Mouse (Mus musculus) liver, embryonic 11.5 days (tissue): ENCODE data around the gene Alox5ap. TPM values are rescaled to one million over a fixed set of nuclear protein-coding genes. Genes with fewer than 3 reads are reported as not detected.

Source experiments
- ATAC-seq: fragments of 200-750 bp; cut with Nextera tagmentation; replicated peaks from 2 replicates; pipeline ENCODE4 v1.8.0; 2017; ENCODE audit warnings: moderate number of reproducible peaks, mild to moderate bottlenecking, moderate TSS enrichment, moderate library complexity; ENCODE audit not compliant: low FRiP score
- DNase-seq: peaks from one replicate; pipeline ENCODE4 v3.0.0-alpha.2; 2017; ENCODE audit warnings: low spot score
- H3K27ac ChIP-seq: fragments of 300-500 bp; sonication (generic); 2 replicates; pipeline ENCODE4 v1.5.1; 2014; ENCODE audit warnings: mild to moderate bottlenecking, low read depth, low read length, control low read depth
- H3K27me3 ChIP-seq: fragments of 300-500 bp; sonication (generic); replicated peaks from 2 replicates; pipeline ENCODE4 v1.6.1; 2014; ENCODE audit warnings: low read length, mixed read lengths; ENCODE audit not compliant: control insufficient read depth, insufficient read depth
- H3K36me3 ChIP-seq: fragments of 300-500 bp; sonication (generic); 2 replicates; pipeline ENCODE4 v1.6.1; 2014; ENCODE audit warnings: mild to moderate bottlenecking, low read length, moderate library complexity, mixed read lengths; ENCODE audit not compliant: control insufficient read depth, insufficient read depth
- H3K4me1 ChIP-seq: fragments of 300-500 bp; sonication (generic); replicated peaks from 2 replicates; pipeline ENCODE4 v1.6.1; 2014; ENCODE audit warnings: low read length, mixed read lengths; ENCODE audit not compliant: control insufficient read depth, insufficient read depth
- H3K4me2 ChIP-seq: fragments of 300-500 bp; sonication (generic); 2 replicates; pipeline ENCODE4 v1.6.1; 2014; ENCODE audit warnings: mild to moderate bottlenecking, control low read depth, moderate library complexity
- H3K4me3 ChIP-seq: fragments of 300-500 bp; sonication (generic); 2 replicates; pipeline ENCODE4 v1.5.1; 2014; ENCODE audit warnings: low read depth, low read length, control low read depth
- H3K9ac ChIP-seq: fragments of 300-500 bp; sonication (generic); 2 replicates; pipeline ENCODE4 v1.6.1; 2014; ENCODE audit warnings: low read depth, low read length, control low read depth
- H3K9me3 ChIP-seq: fragments of 300-500 bp; sonication (generic); 2 replicates; pipeline ENCODE4 v1.6.1; 2016; ENCODE audit warnings: low read length, inconsistent platforms, mixed read lengths; ENCODE audit not compliant: control insufficient read depth
- WGBS: fragments of 180-500 bp; shearing (Covaris S2); extraction: QIAGEN DNeasy Blood & Tissue Kit; methylation state at CpG from one replicate; pipeline ENCODE4 v1.1.7; 2014; 5-methylcytosine and 5-hydroxymethylcytosine counted together
- polyA plus RNA-seq: library from polyadenylated mRNA; unstranded; fragments of >200 nt; fragmentation: Nextera tagmentation; extraction: Ambion mirVana; gene quantifications from 2 replicates; pipeline ENCODE4 v1.2.1, GENCODE M21; 2014

Alox5ap gene
- polyA plus RNA-seq, 1 experiment from 2014 or later, result 24.4 TPM

DNA sequence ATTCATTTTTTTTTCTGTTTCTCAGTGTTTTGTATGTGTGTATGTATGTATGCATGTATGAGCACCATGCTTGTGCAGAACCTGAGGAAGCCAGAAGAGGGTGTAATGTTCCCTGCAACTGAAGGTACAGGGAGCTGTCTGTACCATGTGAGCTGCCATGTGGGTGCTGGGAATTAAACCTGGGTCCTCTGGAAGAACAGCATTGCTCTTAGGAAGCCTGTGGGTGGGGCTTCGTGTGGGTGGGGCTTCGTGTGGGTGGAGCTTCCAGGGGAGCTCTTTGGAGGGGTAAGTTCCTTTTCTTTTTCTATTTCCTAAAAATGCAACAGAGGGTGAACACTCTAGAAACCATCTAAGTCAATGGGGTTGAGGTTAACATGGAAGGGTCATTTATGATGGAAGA, 11.1 kb upstream of the Alox5ap start:
- Histone ChIP-seq H3K4me2 (no peak overlapping the region), H3K27me3 (no peaks in the 10 kb centered on the region), H3K27ac (no peak overlapping the region), H3K9ac (no peak overlapping the region), H3K9me3 (no peaks in the 10 kb centered on the region), H3K4me1 (no peaks in the 10 kb centered on the region), H3K4me3 (no peak overlapping the region), H3K36me3 (no peaks in the 10 kb centered on the region)
- DNase-seq, result no peak
- WGBS, result 61% methylated on average over 2 of the region's 2 CpGs
- no peak for ATAC-seq

DNA sequence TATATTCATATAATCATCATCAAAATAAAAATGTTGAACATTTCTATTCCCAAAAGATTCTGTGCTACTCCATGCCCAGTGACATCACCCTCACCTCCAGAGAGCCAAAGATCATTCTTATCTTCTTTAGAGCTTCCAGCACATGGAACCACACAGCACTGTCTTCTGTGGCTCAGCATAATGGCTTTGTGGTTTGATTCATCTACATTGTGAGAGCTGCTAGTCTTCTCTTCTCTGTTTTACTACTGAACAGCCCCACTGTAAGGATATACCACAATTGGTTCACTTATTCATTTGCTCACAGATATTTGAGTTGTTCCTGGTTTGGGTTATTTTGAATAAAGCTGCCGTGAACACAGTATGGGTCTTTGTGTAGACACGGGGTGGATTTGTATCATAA, 9.0 kb upstream of the Alox5ap start:
- DNase-seq (no peak), ATAC-seq (no peak)
- Histone ChIP-seq H3K9ac (no peak overlapping the region), H3K4me2 (no peak overlapping the region), H3K36me3 (no peaks in the 10 kb centered on the region), H3K4me1 (no peaks in the 10 kb centered on the region), H3K9me3 (no peaks in the 10 kb centered on the region), H3K27me3 (no peaks in the 10 kb centered on the region), H3K27ac (no peak overlapping the region), H3K4me3 (no peak overlapping the region)
- 83% methylated on average over 2 of the region's 2 CpGs for WGBS

DNA sequence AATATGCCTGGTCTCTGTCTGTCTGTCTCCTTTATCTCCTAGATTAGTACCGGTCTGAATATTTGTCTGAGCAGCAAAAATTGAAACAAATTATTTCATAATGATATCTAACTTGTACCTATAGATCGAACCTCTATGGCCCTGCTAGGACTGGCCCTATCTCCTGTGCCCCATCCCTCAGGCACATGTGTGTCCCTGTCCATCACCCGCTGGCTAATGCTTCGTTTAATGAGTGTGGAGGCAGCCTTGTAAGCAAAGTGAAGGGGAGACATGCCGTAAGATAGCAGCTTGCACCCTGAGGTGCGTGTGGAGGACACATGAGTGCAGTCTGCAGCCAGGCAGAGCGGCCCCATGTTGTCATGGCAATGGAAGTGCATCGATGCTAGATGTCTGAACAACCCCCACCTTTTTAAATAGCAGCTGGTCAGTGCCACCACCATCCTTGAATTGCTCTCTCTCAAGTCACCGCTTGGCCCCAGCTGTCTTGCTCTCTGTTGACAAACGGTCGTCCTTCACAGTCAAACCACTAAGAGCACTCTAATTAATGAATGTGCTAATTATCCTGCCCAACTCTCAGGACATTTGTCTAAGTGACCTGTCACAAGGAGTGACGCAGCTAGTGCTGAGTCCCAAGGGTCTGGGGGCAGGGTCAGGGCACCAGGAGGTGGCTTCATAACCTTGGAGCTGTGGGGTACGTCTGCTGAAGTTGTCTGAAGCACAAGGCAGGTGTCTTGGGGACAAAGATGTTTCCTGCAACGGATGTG, 6.9 kb upstream of the Alox5ap start:
- Histone ChIP-seq H3K4me3 (no peak overlapping the region), H3K36me3 (no peaks in the 10 kb centered on the region), H3K9me3 (no peaks in the 10 kb centered on the region), H3K27me3 (no peaks in the 10 kb centered on the region), H3K27ac (no peak overlapping the region), H3K9ac (no peak overlapping the region), H3K4me2 (no peak overlapping the region), H3K4me1 (no peaks in the 10 kb centered on the region)
- WGBS, result 67% methylated on average over 14 of the region's 14 CpGs
- ATAC-seq, result no peak
- no peak for DNase-seq

DNA sequence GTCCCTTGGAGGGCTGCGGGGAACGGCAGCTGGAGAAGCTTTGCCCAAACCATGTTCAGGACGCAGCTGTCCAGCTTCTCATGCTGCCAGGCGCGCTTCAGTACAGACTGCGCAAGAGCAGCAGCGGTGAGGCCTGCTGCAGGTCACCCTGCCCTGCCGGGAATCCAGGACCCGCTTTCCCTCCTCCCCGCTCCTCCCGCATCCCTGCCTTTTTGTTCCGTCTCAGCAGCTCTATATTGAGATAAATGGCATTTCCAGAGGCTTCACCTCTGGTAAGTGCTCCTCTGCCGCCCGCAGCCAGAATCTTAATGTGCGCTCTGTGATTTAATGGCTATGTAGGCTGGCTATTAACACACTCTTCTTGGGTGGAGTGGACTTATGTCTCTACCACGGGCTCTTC, 5.5 kb upstream of the Alox5ap start:
- Histone ChIP-seq H3K36me3 (no peaks in the 10 kb centered on the region), H3K4me2 (no peak overlapping the region), H3K9me3 (no peaks in the 10 kb centered on the region), H3K4me3 (no peak overlapping the region), H3K27ac (no peak overlapping the region), H3K4me1 (no peaks in the 10 kb centered on the region), H3K9ac (no peak overlapping the region), H3K27me3 (no peaks in the 10 kb centered on the region)
- WGBS, result 61% methylated on average over 16 of the region's 16 CpGs
- DNase-seq (no peak), ATAC-seq (no peak)

DNA sequence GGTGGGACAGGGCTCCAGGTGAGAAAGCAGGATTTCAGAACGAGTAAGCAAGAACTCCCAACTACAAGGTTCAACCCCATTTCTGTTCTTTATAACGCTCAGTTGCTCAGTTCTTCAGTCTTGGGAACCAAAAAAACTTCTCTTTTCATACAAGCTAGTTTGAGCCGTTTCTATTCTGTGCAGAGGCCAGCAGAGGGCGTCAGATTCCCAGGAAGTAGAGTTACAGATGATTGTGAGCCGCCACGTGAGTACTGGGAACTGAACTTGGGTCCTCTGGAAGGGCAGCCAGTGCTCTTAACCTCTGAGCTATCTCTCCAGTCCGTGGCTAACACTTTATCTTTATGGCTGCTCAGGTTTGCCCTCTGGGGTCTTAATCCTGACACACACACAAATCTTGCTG, 3.1 kb upstream of the Alox5ap start:
- H3K27me3 ChIP-seq, result no peaks in the 10 kb centered on the region
- ATAC-seq, result no peak
- no peak for DNase-seq
- H3K36me3 ChIP-seq, result no peaks in the 10 kb centered on the region
- H3K4me1 ChIP-seq, result no peaks in the 10 kb centered on the region
- no peak overlapping the region for H3K27ac ChIP-seq
- H3K4me3 ChIP-seq, result no peak overlapping the region
- 68% methylated on average over 7 of the region's 7 CpGs for WGBS
- no peaks in the 10 kb centered on the region for H3K9me3 ChIP-seq
- H3K9ac ChIP-seq, result no peak overlapping the region
- H3K4me2 ChIP-seq, result no peak overlapping the region

DNA sequence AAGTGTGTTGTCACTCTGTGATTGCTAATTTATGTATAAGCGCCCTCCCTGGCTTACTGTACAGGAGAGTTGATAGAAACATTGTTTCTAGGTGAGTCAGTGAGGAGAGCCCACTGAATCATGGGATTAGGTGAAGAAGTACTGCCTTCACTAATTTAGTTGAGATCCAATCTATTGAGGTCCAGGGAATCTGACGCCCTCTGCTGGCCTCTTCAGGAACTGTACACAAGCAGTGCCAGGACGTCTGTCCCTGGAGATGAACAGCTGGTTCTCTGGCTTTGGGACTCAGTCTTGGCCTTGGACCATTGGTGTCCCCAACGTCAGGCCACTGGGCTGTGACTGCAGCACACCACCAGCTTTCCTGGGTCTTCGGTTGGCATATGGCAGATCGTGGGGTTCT, 2.7 kb upstream of the Alox5ap start:
- no peak for DNase-seq
- no peak overlapping the region for H3K27ac ChIP-seq

DNA sequence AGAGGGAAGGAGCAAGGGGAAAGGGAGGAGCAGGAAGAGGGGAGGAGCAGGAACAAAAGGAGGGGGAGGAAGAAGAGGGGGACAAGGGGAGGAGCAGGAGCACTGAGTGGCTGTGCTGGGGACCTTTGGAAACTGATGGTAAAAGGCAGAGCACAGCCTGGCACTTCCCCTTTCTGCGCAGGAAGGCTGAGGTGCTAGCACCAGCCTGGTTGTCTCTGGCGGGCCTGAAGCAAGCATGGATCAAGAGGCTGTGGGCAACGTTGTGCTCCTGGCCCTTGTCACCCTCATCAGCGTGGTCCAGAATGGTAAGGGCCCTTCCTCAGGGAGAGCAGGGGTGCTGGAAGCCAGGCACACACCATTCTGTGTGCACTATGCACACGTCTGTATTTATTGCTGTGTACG, 312 bp downstream of the Alox5ap start:
- Histone ChIP-seq H3K9me3 (no peaks in the 10 kb centered on the region), H3K9ac (no peak overlapping the region), H3K4me2 (peak overlapping the region; percentile 40), H3K4me3 (peak overlapping the region; percentile 28; the same call in 1 of the 2 replicates), H3K27ac (no peak overlapping the region), H3K36me3 (no peaks in the 10 kb centered on the region), H3K27me3 (no peaks in the 10 kb centered on the region), H3K4me1 (peaks cover 6% of the 10 kb centered on the region)
- DNase-seq (no peak), ATAC-seq (no peak)
- 35% methylated on average over 5 of the region's 6 CpGs for WGBS

More for the DNA sequence above, 2.7 kb upstream of the Alox5ap start:
- Histone ChIP-seq H3K27me3 (no peaks in the 10 kb centered on the region), H3K4me1 (no peaks in the 10 kb centered on the region), H3K9ac (no peak overlapping the region), H3K4me3 (no peak overlapping the region), H3K9me3 (no peaks in the 10 kb centered on the region), H3K36me3 (no peaks in the 10 kb centered on the region), H3K4me2 (no peak overlapping the region)
- WGBS, result 65% methylated on average over 6 of the region's 6 CpGs
- 0 out of 2 replicates have a peak, but pooled peaks have one; percentile 12 for ATAC-seq

DNA sequence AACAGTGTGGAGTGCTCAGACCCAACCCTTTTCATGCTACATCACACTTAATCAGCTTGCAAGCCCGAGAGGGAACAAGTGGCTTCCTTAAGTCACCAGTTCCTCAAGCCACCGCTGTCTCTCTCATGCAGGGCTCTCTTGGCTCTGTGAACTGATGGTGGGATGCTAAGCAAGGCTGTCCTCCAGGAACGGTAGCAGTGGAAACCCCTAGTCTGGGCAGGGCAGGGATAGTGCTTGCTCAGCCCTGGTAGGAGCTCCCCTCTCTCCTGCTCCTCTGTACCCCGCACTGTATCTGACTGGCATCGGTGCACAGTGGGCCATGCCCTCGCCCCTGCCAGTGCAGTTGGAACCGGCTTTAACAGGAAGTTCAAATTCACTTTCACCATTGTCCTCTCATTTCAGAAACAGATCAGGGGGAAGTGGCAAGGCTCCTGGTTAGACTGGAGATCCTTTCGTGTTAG, 2.2 kb downstream of the Alox5ap start:
- Histone ChIP-seq H3K4me2 (peak overlapping the region; percentile 1), H3K9ac (no peak overlapping the region), H3K27me3 (no peaks in the 10 kb centered on the region), H3K36me3 (no peaks in the 10 kb centered on the region), H3K9me3 (no peaks in the 10 kb centered on the region), H3K4me3 (no peak overlapping the region), H3K27ac (0 out of 2 replicates have a peak overlapping the region, but pooled peaks have one; percentile 21), H3K4me1 (peaks cover 6% of the 10 kb centered on the region)
- ATAC-seq, result no peak
- WGBS, result 56% methylated on average over 8 of the region's 8 CpGs
- no peak for DNase-seq

DNA sequence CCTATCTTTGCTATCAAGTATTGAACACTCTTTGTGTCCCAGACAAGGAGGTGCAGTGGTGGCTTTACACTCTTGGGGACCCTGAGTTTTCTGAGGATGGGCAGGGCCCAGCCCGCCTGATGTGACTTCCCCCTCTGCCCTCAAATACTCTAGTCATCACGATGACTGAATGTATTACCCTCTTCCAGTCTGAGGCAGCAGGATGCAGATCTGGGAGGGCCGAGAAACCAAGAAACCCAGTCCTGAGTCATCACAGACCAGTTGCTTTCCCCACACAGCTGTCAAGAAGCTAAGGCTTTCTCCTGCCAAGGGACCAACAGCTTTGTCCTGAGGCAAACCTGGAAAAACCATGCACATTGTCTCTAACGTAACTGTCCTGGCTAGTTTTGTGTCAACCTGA, 2.9 kb downstream of the Alox5ap start:
- H3K27me3 ChIP-seq, result no peaks in the 10 kb centered on the region
- no peak overlapping the region for H3K9ac ChIP-seq
- peaks cover 8% of the 10 kb centered on the region for H3K4me1 ChIP-seq
- ATAC-seq (no peak), DNase-seq (no peak)
- no peaks in the 10 kb centered on the region for H3K9me3 ChIP-seq
- no peaks in the 10 kb centered on the region for H3K36me3 ChIP-seq
- H3K27ac ChIP-seq, result no peak overlapping the region
- WGBS, result 54% methylated on average over 4 of the region's 4 CpGs
- H3K4me2 ChIP-seq, result peak overlapping the region; percentile 1; the same call in 1 of the 2 replicates
- H3K4me3 ChIP-seq, result no peak overlapping the region
